Comparison of ENCODE assay signal across 9 mouse cellular contexts in the genomic region with DNA sequence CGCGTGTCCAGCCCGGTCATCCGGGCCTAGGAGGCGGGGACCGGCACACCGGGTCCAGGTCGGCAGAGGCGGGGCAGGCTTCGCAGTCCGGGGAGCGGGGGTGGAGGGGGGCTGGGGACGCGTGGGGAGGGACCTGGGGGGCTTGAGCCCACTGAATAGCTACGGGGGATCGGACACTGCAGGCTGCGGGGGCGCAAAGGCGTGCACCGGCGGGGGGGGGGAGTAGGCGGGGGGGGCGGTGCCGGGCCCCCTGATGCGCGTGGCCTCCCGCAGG. TPM values are rescaled to one million over a fixed set of nuclear protein-coding genes. Genes with fewer than 3 reads are reported as not detected.
A peak's percentile ranks its signal among the peaks of the same experiment; 100 is the strongest.
DNase-seq lines count a peak whose midpoint lies in the region; ATAC-seq and TF ChIP-seq lines count a peak whose summit lies in the region.
"Had no signal": no experiment of that assay in that cellular context is flagged by ENCODE, and none has a peak within 500 bp of the region (broad histone marks: within the 10 kb centered on the region; RNA-seq: fewer than 3 reads in every experiment).

No protein-coding gene starts in this region.

- WGBS in intestine, embryonic 15.5 days = 0% methylated on average over 20 of the region's 27 CpGs

- ATAC-seq in intestine, embryonic 15.5 days = peak; percentile 79
- no peak for ATAC-seq in erythroid progenitor cell, adult 5-6 weeks (replicated peaks; ENCODE audit: low FRiP score, poor library complexity, severe bottlenecking)

- peaks cover 80% of the 10 kb centered on the region for H3K27me3 ChIP-seq in intestine, embryonic 15.5 days (replicated peaks)
- H3K27me3 ChIP-seq in myocyte (ENCODE audit: control insufficient read depth, insufficient read depth, insufficient read length) = peaks cover 86% of the 10 kb centered on the region

- H3K27ac ChIP-seq in left cerebral cortex, adult 2 months = no peak overlapping the region
- H3K27ac ChIP-seq in embryonic fibroblast, embryonic 13.5 days (ENCODE audit: insufficient read depth, low read length) = no peak overlapping the region
- H3K27ac ChIP-seq in intestine, embryonic 15.5 days = peak overlapping the region; percentile 98

- no peak for TF ChIP-seq POLR2A in embryonic fibroblast, embryonic 13.5 days (IDR thresholded peaks at IDR 0.05; ENCODE audit: low read depth, low read length)
- no peak for TF ChIP-seq POLR2A in myocyte (IDR thresholded peaks at IDR 0.05; ENCODE audit: insufficient read length, low read depth)

- H3K4me2 ChIP-seq in intestine, embryonic 15.5 days (replicated peaks) = peak overlapping the region; percentile 87
- peak overlapping the region; percentile 65 for H3K4me2 ChIP-seq in myocyte (ENCODE audit: low read depth)

- intact Hi-C loops in left cerebral cortex, adult 2 months (cut with DNase I) = no loop called here
- intact Hi-C loops in left cerebral cortex, postnatal 4 days (cut with DNase I) = loop anchor here (5.0 kb wide), 1 partner anchor 192 kb away; no protein-coding TSS in a partner anchor

- H3ac ChIP-seq in myocyte (ENCODE audit: control insufficient read depth, insufficient read length) = no peak overlapping the region

- no peaks in the 10 kb centered on the region for H3K36me3 ChIP-seq in intestine, embryonic 15.5 days
- no peaks in the 10 kb centered on the region for H3K36me3 ChIP-seq in myocyte (ENCODE audit: control insufficient read depth, insufficient read depth)

- peak overlapping the region; percentile 48 for H3K4me3 ChIP-seq in left cerebral cortex, adult 2 months
- H3K4me3 ChIP-seq in embryonic fibroblast, embryonic 13.5 days (ENCODE audit: insufficient read depth, low read length) = peak overlapping the region; percentile 79
- peak overlapping the region; percentile 68 for H3K4me3 ChIP-seq in intestine, embryonic 15.5 days (replicated peaks)
- H3K4me3 ChIP-seq in myocyte = no peak overlapping the region

- no peaks in the 10 kb centered on the region for H3K79me2 ChIP-seq in myocyte (ENCODE audit: control insufficient read depth, insufficient read depth)

- no peaks in the 10 kb centered on the region for H3K9me3 ChIP-seq in intestine, embryonic 15.5 days

- DNase-seq in left cerebral cortex, adult 2 months (ENCODE audit: extremely low spot score in 1 of 2, low spot score in 2 of 2) = no peak
- no peak for DNase-seq in left cerebral cortex, postnatal 4 days
- DNase-seq in gastrocnemius, adult 8-10 months (ENCODE audit: low spot score in 2 of 2) = no peak
- no peak for DNase-seq in thymus, adult 18-20 months
- DNase-seq: thymus, postnatal 36 days had no signal

- no peak for TF ChIP-seq CTCF in left cerebral cortex, adult 2 months (IDR thresholded peaks at IDR 0.05)
- no peak for TF ChIP-seq CTCF in embryonic fibroblast, embryonic 13.5 days (IDR thresholded peaks at IDR 0.05; ENCODE audit: borderline replicate concordance, insufficient read depth, low read length)

- no peaks in the 10 kb centered on the region for H3K4me1 ChIP-seq in embryonic fibroblast, embryonic 13.5 days (ENCODE audit: control insufficient read depth, insufficient read depth, low read length)
- 0 out of 2 replicates have a peak, but pooled peaks cover 2% of the 10 kb centered on the region for H3K4me1 ChIP-seq in intestine, embryonic 15.5 days (replicated peaks)

- peak overlapping the region; percentile 76 for H3K9ac ChIP-seq in intestine, embryonic 15.5 days

TF ChIP-seq in myocyte, 11 proteins besides CTCF, POLR2A, EP300 and RAD21:
- TF ChIP-seq POLR2AphosphoS2 (IDR thresholded peaks at IDR 0.05; ENCODE audit: insufficient read length, low read depth) (no peak), USF1 (IDR thresholded peaks at IDR 0.05; ENCODE audit: low read depth) (no peak), TCF3 (IDR thresholded peaks at IDR 0.05; ENCODE audit: insufficient read length, low read depth) (no peak), SRF (IDR thresholded peaks at IDR 0.05; ENCODE audit: control insufficient read depth, insufficient read length, low read depth) (no peak), CEBPB (IDR thresholded peaks at IDR 0.05; ENCODE audit: insufficient read depth, poor library complexity, severe bottlenecking) (no peak), TCF12 (IDR thresholded peaks at IDR 0.05; ENCODE audit: insufficient read depth, poor library complexity, severe bottlenecking) (no peak), MYOD1 (IDR thresholded peaks at IDR 0.05; ENCODE audit: control insufficient read depth in 1 of 3, insufficient read length in 2 of 3, low read depth in 2 of 3) (no peak), E2F4 (IDR thresholded peaks at IDR 0.05; ENCODE audit: insufficient read depth) (no peak), MAX (IDR thresholded peaks at IDR 0.05; ENCODE audit: low read depth) (no peak), REST (IDR thresholded peaks at IDR 0.05; ENCODE audit: insufficient read depth, insufficient read length) (no peak)

RNA-seq across cellular contexts. Expression of a gene that starts 0.3 kb away (rescaled TPM):
- under 1 TPM; 0.79 to 0.91 TPM for total RNA-seq in left cerebral cortex, adult 2 months (2021)
- 1 to 10 TPM; 1.7 TPM for total RNA-seq in left cerebral cortex, postnatal 4 days (2021)
- polyA plus RNA-seq in embryonic fibroblast, embryonic 13.5 days (2011; ENCODE audit: insufficient read length, low read depth, missing spikeins) = 6.9 TPM in 2 replicates
- polyA plus RNA-seq in intestine, embryonic 15.5 days (2015; fragmentation: Nextera tagmentation; extraction: Ambion mirVana) = 105 and 126 TPM in 2 replicates
- polyA plus RNA-seq in myocyte (2012; fragmentation: generic; extraction: Trizol) = not detected
- not detected in 2 replicates for total RNA-seq in erythroid progenitor cell, adult 5-6 weeks (2015; ENCODE audit: low replicate concordance)
- not detected in 2 replicates for total RNA-seq in erythroid progenitor cell, adult 5-6 weeks (2017; ENCODE audit: low replicate concordance)
- under 1 TPM in 1 of 4 experiments, not detected in 3; 0.10 TPM for total RNA-seq in gastrocnemius, adult 8-10 months (2022)

RNA-seq across cellular contexts. Expression of a gene that starts 24.3 kb away (rescaled TPM):
- 10 to 100 TPM; 40.0 to 46.5 TPM for total RNA-seq in left cerebral cortex, adult 2 months (2021)
- 10 to 100 TPM; 23.2 to 26.6 TPM for total RNA-seq in left cerebral cortex, postnatal 4 days (2021)
- 58.3 and 63.3 TPM in 2 replicates for polyA plus RNA-seq in embryonic fibroblast, embryonic 13.5 days (2011; ENCODE audit: insufficient read length, low read depth, missing spikeins)
- polyA plus RNA-seq in intestine, embryonic 15.5 days (2015; fragmentation: Nextera tagmentation; extraction: Ambion mirVana) = 50.6 and 52.3 TPM in 2 replicates
- 22.3 TPM for polyA plus RNA-seq in myocyte (2012; fragmentation: generic; extraction: Trizol)
- total RNA-seq in erythroid progenitor cell, adult 5-6 weeks (2015; ENCODE audit: low replicate concordance) = 2.9 and 6.7 TPM in 2 replicates
- total RNA-seq in erythroid progenitor cell, adult 5-6 weeks (2017; ENCODE audit: low replicate concordance) = 6.4 TPM in 2 replicates
- 10 to 100 TPM; 11.8 to 14.2 (median 13.2) TPM for total RNA-seq in gastrocnemius, adult 8-10 months (2022)

RNA-seq across cellular contexts. Expression of a gene that starts 32.1 kb away (rescaled TPM):
- total RNA-seq in left cerebral cortex, adult 2 months (2021) = 1 to 10 TPM; 1.5 to 2.3 TPM
- total RNA-seq in left cerebral cortex, postnatal 4 days (2021) = 1 to 10 TPM; 4.3 to 4.4 TPM
- polyA plus RNA-seq in embryonic fibroblast, embryonic 13.5 days (2011; ENCODE audit: insufficient read length, low read depth, missing spikeins) = 14.6 and 18.1 TPM in 2 replicates
- 0.69 and 0.80 TPM in 2 replicates for polyA plus RNA-seq in intestine, embryonic 15.5 days (2015; fragmentation: Nextera tagmentation; extraction: Ambion mirVana)
- polyA plus RNA-seq in myocyte (2012; fragmentation: generic; extraction: Trizol) = 7.3 TPM
- not detected in 2 replicates for total RNA-seq in erythroid progenitor cell, adult 5-6 weeks (2015; ENCODE audit: low replicate concordance)
- total RNA-seq in erythroid progenitor cell, adult 5-6 weeks (2017; ENCODE audit: low replicate concordance) = not detected in 2 replicates
- total RNA-seq in gastrocnemius, adult 8-10 months (2022) = under 1 TPM in 3 of 4 experiments, not detected in 1; 0.10 to 0.16 (median 0.16) TPM

RNA-seq across cellular contexts. Expression of a gene that starts 43.9 kb away (rescaled TPM):
- total RNA-seq in left cerebral cortex, adult 2 months (2021) = under 1 TPM in 1 of 2 experiments, not detected in 1; 0.21 TPM
- under 1 TPM in 1 of 2 experiments, not detected in 1; 0.18 TPM for total RNA-seq in left cerebral cortex, postnatal 4 days (2021)
- polyA plus RNA-seq in embryonic fibroblast, embryonic 13.5 days (2011; ENCODE audit: insufficient read length, low read depth, missing spikeins) = 1.1 and 2.0 TPM in 2 replicates
- polyA plus RNA-seq in intestine, embryonic 15.5 days (2015; fragmentation: Nextera tagmentation; extraction: Ambion mirVana) = 9.0 and 9.3 TPM in 2 replicates
- 2.6 TPM for polyA plus RNA-seq in myocyte (2012; fragmentation: generic; extraction: Trizol)
- not detected in 2 replicates for total RNA-seq in erythroid progenitor cell, adult 5-6 weeks (2015; ENCODE audit: low replicate concordance)
- total RNA-seq in erythroid progenitor cell, adult 5-6 weeks (2017; ENCODE audit: low replicate concordance) = not detected in 2 replicates
- under 1 TPM in 1 of 4 experiments, not detected in 3; 0.13 TPM for total RNA-seq in gastrocnemius, adult 8-10 months (2022)
